Mouse (Mus musculus): ENCODE results near the gene Gm6882.
"Not testable (repeated sequence)": the region's sequence is repeated elsewhere in the genome, so short reads cannot be mapped to it uniquely, and the experiment has no call there.

The Gm6882 gene

DNA sequence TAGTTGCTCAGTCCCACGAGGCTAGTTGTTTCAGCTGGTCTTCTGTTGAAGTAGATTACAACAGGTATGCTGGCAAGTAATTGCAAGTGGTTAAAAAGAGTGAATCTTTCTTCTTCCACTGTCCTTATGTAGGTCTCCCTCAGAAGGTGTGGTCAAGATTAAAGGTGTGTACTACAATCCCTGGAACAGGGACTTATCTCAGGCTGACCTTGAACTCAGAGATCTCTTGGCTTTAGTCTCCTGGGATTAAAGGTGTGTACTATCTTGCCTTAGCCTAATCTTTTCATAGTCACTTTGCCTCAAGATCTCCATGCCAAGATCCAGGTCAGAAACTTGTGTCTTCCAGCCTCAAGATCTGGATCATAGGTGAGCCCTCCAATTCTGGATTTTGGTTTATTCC lies at the start of gene Gm6882:
Gene Gm6882, minus strand, starts transcription at position 101 of the 400 bp plus-strand sequence.
- not testable (repeated sequence) for DNase-seq (ENCODE audit: low spot score in 2 of 2)
